Comparison of ENCODE assay signal across 8 mouse cellular contexts in the genomic region with DNA sequence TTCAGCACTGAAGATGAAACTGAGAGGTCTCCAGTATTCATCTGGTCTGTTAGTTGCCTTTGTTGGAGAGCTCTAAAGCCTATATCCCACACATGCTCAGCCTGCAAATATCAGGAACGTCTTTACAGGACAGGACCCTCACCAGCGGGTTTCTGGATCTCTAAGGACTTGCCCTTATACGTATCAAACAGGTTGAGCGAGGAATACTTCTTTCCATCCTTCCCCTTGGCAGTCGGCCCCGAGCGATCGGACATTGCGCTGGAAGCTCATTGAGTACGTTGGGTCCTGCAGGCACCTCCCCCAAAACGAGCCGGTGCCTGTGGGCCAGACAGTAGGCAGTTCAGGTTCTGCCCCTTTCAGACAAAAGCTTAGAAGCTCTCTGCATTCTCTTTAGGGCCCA. TPM values are rescaled to one million over a fixed set of nuclear protein-coding genes. Genes with fewer than 3 reads are reported as not detected.
DNase-seq lines count a peak whose midpoint lies in the region; ATAC-seq lines count a peak whose summit lies in the region.

No protein-coding gene starts in this region.

- H3K27ac ChIP-seq in forebrain, embryonic 16.5 days (ENCODE audit: low read length) = no peak overlapping the region

- H3K4me3 ChIP-seq in megakaryocyte, embryonic 14.5 days (replicated peaks) = peak overlapping the region; percentile 96
- peak overlapping the region; percentile 98 for H3K4me3 ChIP-seq in forebrain, embryonic 16.5 days (replicated peaks; ENCODE audit: low read length)

- H3K9ac ChIP-seq in forebrain, embryonic 16.5 days (replicated peaks; ENCODE audit: low read depth, low read length) = peak overlapping the region; percentile 100

- peak overlapping the region; percentile 66 for H3K4me2 ChIP-seq in forebrain, embryonic 16.5 days (ENCODE audit: low read length)

- H3K4me1 ChIP-seq in megakaryocyte, embryonic 14.5 days = peaks cover 47% of the 10 kb centered on the region
- peaks cover 28% of the 10 kb centered on the region for H3K4me1 ChIP-seq in forebrain, embryonic 16.5 days (replicated peaks; ENCODE audit: control insufficient read depth, insufficient read depth, low read length)

- WGBS in forebrain, embryonic 16.5 days = 33% methylated on average over 12 of the region's 12 CpGs

- no peak for ATAC-seq in megakaryocyte, adult 5-6 weeks (ENCODE audit: poor library complexity, severe bottlenecking)
- no peak for ATAC-seq in forebrain, embryonic 16.5 days

- no peaks in the 10 kb centered on the region for H3K9me3 ChIP-seq in megakaryocyte, embryonic 14.5 days
- H3K9me3 ChIP-seq in forebrain, embryonic 16.5 days (ENCODE audit: control insufficient read depth, low read length) = no peaks in the 10 kb centered on the region

- H3K27me3 ChIP-seq in megakaryocyte, embryonic 14.5 days (replicated peaks) = no peaks in the 10 kb centered on the region
- no peaks in the 10 kb centered on the region for H3K27me3 ChIP-seq in forebrain, embryonic 16.5 days (replicated peaks; ENCODE audit: control insufficient read depth, insufficient read depth, low read length)

- DNase-seq in kidney, adult 9 months = peak; percentile 66
- peak; percentile 55 for DNase-seq in lung, postnatal 10 days
- no peak for DNase-seq in frontal cortex, postnatal 25 days (ENCODE audit: low spot score in 2 of 2)
- no peak for DNase-seq in thymus, postnatal 36 days
- DNase-seq in gastrocnemius, adult 18-20 months (ENCODE audit: low spot score) = no peak

- H3K36me3 ChIP-seq in megakaryocyte, embryonic 14.5 days (replicated peaks; ENCODE audit: low read length) = peaks cover 60% of the 10 kb centered on the region
- peaks cover 39% of the 10 kb centered on the region for H3K36me3 ChIP-seq in forebrain, embryonic 16.5 days (ENCODE audit: control insufficient read depth, insufficient read depth)

RNA-seq across cellular contexts. Expression of a gene that starts 2.0 kb away (rescaled TPM):
- polyA plus RNA-seq in megakaryocyte, embryonic 14.5 days (2012; ENCODE audit: insufficient read depth, low replicate concordance) = 1,080 and 3,273 TPM in 2 replicates
- total RNA-seq in megakaryocyte, adult 5-6 weeks (2015) = 144 and 172 TPM in 2 replicates
- 35.8 and 60.6 TPM in 2 replicates for total RNA-seq in megakaryocyte, adult 5-6 weeks (2017)
- 156 and 195 TPM in 2 replicates for polyA plus RNA-seq in forebrain, embryonic 16.5 days (2015; fragmentation: Nextera tagmentation; extraction: Ambion mirVana)
- 100 to 1,000 TPM; 102 to 111 TPM for total RNA-seq in gastrocnemius, adult 18-20 months (2021)

RNA-seq across cellular contexts. Expression of a gene that starts 13.1 kb away (rescaled TPM):
- polyA plus RNA-seq in megakaryocyte, embryonic 14.5 days (2012; ENCODE audit: insufficient read depth, low replicate concordance) = 2.5 and 22.3 TPM in 2 replicates
- 78.7 and 81.4 TPM in 2 replicates for total RNA-seq in megakaryocyte, adult 5-6 weeks (2015)
- total RNA-seq in megakaryocyte, adult 5-6 weeks (2017) = 103 and 120 TPM in 2 replicates
- 5.9 and 8.0 TPM in 2 replicates for polyA plus RNA-seq in forebrain, embryonic 16.5 days (2015; fragmentation: Nextera tagmentation; extraction: Ambion mirVana)
- total RNA-seq in gastrocnemius, adult 18-20 months (2021) = 1 to 10 TPM in 1 of 2 experiments, under 1 TPM in 1; 0.84 to 1.1 TPM

RNA-seq across cellular contexts. Expression of a gene that starts 25.5 kb away (rescaled TPM):
- polyA plus RNA-seq in megakaryocyte, embryonic 14.5 days (2012; ENCODE audit: insufficient read depth, low replicate concordance) = 5.9 and 24.8 TPM in 2 replicates
- 425 and 434 TPM in 2 replicates for total RNA-seq in megakaryocyte, adult 5-6 weeks (2015)
- total RNA-seq in megakaryocyte, adult 5-6 weeks (2017) = 495 and 596 TPM in 2 replicates
- polyA plus RNA-seq in forebrain, embryonic 16.5 days (2015; fragmentation: Nextera tagmentation; extraction: Ambion mirVana) = 4.5 and 4.9 TPM in 2 replicates
- total RNA-seq in gastrocnemius, adult 18-20 months (2021) = 1 to 10 TPM in 1 of 2 experiments, not detected in 1; 1.1 TPM

RNA-seq across cellular contexts. Expression of a gene that starts 27.8 kb away (rescaled TPM):
- polyA plus RNA-seq in megakaryocyte, embryonic 14.5 days (2012; ENCODE audit: insufficient read depth, low replicate concordance) = 613 and 1,584 TPM in 2 replicates
- total RNA-seq in megakaryocyte, adult 5-6 weeks (2015) = 87.9 and 91.7 TPM in 2 replicates
- 72.4 and 90.5 TPM in 2 replicates for total RNA-seq in megakaryocyte, adult 5-6 weeks (2017)
- polyA plus RNA-seq in forebrain, embryonic 16.5 days (2015; fragmentation: Nextera tagmentation; extraction: Ambion mirVana) = 85.4 and 86.7 TPM in 2 replicates
- total RNA-seq in gastrocnemius, adult 18-20 months (2021) = 100 to 1,000 TPM; 233 to 265 TPM

RNA-seq across cellular contexts. Expression of a gene that starts 30.9 kb away (rescaled TPM):
- polyA plus RNA-seq in megakaryocyte, embryonic 14.5 days (2012; ENCODE audit: insufficient read depth, low replicate concordance) = not detected in 2 replicates
- total RNA-seq in megakaryocyte, adult 5-6 weeks (2015) = 0.38 TPM in 1 of 2 replicates, not detected in the other
- 0.26 TPM in 1 of 2 replicates, not detected in the other for total RNA-seq in megakaryocyte, adult 5-6 weeks (2017)
- 0.56 TPM in 1 of 2 replicates, not detected in the other for polyA plus RNA-seq in forebrain, embryonic 16.5 days (2015; fragmentation: Nextera tagmentation; extraction: Ambion mirVana)
- total RNA-seq in gastrocnemius, adult 18-20 months (2021) = not detected

Comparison
In these comparisons a context has a peak if more than half of its experiments do, and no peak if none do; other contexts are left out.
1. DNase-seq: peak in kidney, adult 9 months (single experiment) and lung, postnatal 10 days (single experiment); none in frontal cortex, postnatal 25 days (0 of 2), thymus, postnatal 36 days (0 of 2) and gastrocnemius, adult 18-20 months (single experiment).
2. RNA of a gene that starts 13.1 kb away (total RNA-seq): 78.7 to 120 TPM in megakaryocyte, adult 5-6 weeks; 0.84 to 1.1 TPM in gastrocnemius, adult 18-20 months; every median in the first group is over 10 times any median in the second.
3. RNA of a gene that starts 25.5 kb away (total RNA-seq): 425 to 596 TPM in megakaryocyte, adult 5-6 weeks; 1.1 TPM in gastrocnemius, adult 18-20 months; every median in the first group is over 100 times any median in the second.